Mouse (Mus musculus): ENCODE results near the gene Gpsm2.
A peak's percentile ranks its signal among the peaks of the same experiment; 100 is the strongest.

Gpsm2 gene

DNA sequence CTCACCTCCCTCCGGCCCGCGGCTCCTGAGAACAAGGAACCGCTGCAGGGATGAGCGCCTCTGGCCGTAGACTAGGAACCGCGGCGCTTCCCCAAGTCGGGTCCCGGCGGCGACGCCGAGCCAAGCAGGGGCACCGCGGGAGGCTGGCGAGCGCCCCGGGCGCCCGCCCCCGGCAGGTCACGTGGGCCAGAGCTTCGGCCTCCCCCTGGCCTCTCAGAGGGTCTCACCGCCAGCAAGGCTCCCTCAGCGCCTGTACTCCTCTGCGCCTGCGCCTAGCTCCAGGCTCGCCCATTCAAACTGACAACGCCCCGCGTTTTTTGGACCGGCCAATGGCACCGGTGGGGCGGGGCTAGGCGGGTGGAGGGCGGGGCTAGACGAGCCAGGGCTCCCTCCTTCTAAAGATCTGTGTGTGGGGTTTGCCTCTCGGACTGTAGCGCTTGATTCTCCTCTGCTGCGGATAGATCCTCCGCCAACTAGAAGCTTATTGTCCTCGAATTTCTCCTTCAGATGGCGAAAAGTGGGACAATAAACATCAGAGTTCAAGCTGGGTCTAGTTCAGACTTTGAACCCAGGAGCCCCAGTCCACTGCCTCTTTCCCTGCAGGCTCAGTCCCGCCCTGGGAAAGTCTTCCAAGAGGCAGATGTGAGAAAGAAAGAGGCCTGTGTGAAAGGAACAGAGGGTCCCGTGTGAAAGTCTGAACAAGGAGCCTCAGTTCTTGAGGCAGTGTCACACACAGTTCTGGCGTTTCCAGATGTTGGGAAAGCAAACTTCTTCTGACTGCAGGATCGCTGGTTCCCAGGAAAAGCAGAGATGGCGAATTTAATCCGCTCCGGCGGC, at the start of gene Gpsm2:
Gene Gpsm2 (minus strand): TSS at position 274 of the 837 bp plus-strand sequence.
- DNase-seq (ENCODE audit: low read depth, low spot score) = peak; percentile 98

DNA sequence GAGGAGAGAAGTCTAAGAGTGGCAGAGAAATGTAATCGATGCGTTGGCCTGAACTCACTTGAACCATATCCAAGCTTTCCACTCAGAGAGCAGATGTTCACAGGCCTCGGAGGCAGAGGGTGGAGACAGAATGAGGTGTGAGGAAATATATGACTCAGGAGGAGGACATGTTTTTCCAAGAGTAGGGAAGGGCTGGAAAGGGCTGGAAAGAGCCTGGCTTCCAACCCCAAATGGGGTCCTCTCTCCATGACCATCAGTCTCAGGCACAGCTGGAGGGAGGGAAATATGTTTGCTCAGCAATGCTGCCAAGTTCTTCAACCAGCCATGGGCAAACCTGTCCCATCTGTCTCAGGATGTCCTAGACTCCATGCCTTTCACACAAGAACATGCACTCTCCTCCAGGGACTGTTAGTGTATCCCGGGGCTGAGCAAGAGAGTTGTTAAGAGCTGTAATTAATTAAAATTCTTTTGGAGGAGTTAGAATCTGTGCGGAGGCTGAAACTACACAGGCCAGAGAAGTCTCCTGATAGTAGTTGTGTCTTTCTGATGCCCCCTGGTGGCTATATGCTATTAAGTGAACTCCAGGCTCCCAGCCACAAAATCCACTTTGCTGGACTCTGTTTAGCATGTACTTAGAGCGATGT, 48.7 kb upstream of the Gpsm2 start:
- peak; percentile 82 for DNase-seq (ENCODE audit: low read depth, low spot score)

DNA sequence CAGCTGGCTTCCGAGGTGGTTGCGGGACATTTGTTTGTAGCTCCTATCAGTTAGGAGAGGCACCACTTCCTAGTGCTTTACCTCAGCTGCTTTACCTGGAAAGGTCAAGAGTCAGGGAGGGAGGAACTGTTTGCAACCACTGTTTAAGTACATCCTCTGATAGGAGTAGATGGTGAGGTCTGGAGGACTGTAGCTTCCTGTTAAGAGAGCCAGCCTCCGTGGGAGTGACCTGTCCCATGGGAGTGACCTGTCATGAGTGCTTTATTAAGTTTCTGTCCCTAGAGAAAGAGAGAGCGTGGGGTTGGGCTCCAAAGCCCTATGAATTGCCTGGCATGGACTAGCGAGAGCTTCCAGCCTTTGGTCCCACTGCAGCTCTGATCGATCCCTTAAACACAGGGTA, 47.4 kb upstream of the Gpsm2 start:
- DNase-seq (ENCODE audit: low read depth, low spot score) = no peak

DNA sequence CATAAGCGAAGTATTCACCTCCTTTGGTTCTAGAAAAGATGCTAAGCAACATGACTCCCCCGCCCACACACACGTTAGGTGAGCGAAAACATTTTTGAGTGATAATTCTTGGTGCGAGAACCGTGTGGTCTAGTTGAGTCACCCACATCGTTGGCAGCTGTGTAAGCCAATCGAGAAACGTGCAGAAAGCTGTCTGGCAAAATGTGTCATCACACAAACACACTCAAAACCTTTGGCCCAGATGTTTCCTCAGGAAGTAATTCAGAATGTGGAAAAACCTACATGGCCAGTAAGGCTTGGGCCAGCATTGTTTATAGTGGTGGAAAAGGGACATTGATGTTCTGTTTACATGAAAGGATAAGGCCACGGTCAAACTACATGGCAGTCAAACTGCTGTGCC, 45.3 kb upstream of the Gpsm2 start:
- DNase-seq (ENCODE audit: low read depth, low spot score) = no peak

DNA sequence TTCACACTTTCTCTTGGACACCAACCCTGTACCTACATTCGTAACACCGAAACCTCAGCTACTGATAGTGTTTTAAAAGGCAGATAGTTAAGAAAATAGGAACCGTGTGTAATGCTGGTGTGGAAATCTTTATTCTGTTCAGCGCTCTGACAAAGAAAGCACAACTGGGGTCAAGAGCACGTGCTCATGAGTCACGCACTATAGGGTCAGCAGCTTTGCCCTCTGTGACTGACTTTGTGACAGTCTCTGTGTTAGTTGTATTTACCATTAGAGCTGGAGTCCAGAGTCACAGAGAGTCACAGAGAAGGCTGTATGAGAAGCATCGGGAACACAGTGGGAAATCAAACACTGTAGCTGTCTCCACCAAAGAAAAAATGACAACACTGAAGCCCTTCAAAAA, 44.8 kb upstream of the Gpsm2 start:
- DNase-seq (ENCODE audit: low read depth, low spot score) = no peak

DNA sequence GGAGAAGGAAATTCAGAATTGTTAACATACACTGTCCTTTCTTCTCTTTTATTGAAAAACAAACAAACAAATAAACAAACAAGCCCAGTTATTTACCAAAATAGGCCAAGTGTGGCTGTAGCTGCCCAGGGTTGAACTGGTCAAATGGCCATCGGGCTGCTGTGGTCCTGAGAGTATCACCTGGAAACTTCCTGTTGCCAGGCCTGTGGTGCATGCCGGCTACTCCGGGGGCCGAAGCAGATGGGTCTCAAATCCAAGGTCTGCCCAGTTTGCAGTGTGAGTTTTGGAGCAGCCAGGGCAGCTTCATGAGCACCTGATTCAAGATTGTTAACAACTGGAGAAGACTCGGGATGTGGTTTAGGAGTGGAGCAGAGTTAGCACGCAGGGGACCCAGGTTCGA, 43.4 kb upstream of the Gpsm2 start:
- DNase-seq (ENCODE audit: low read depth, low spot score) = no peak

DNA sequence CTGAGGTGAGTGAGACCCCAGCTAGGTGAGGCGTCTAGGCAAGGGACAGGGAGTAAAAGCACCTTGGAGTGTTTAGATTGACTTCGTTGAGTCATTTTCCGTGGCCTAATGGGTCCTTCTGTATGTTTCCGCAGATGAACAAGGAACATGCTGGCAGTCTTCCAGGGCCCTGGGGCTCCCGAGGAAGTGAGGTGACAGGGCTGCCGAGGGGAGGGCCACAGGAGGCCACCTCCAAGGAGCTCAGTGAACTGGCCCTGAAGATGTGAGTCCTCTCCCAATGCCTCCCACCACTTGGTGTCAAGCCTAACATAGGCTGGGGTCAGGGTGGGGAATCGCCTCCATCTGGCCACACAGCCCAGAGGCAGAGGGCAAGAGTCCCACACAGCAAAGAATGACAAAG, 42.9 kb upstream of the Gpsm2 start:
- DNase-seq (ENCODE audit: low read depth, low spot score) = no peak

DNA sequence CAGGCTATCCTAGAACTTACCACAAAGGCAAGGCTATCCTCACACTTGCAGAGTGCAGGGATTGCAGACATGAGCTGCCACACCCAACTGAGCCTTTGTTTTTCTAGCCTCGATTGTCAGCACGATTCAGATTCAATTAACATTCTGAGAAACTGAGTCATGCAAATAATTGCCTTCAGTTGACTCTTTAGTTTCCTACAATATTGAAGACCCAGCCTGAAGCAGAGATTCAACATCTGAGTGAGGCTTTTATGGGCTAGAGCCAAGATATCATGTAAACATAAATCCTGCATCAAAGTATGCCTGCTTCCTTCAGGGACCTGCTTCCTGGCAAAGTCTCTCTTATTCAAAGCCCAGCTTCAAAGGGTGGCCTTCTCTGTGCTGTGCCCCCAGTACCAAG, 41.6 kb upstream of the Gpsm2 start:
- no peak for DNase-seq (ENCODE audit: low read depth, low spot score)

DNA sequence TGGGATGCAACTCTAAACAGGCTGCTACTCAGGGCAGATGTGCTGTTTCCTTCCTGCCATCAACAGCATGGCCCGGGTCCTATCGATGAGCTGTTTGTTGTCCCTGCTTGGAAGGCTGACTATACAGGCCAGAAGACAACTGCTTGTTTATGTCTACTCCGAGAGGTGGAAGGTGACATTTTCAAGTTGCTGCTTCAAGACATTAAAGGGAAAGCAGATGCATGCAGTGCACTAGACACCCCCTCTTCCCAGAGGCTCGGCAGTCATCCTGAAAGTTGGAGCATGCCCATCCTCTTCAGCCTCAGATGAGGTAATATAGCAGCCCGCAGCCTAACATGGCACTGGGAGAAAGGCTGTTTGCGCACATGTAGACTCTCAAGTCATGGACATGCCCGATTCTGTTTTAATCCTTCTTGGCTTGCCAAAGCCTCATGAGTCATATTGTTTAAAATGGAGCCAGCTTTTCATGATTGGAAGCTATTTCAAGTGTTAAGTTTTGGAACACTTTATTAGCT, 40.5 kb upstream of the Gpsm2 start:
- no peak for DNase-seq (ENCODE audit: low read depth, low spot score)

DNA sequence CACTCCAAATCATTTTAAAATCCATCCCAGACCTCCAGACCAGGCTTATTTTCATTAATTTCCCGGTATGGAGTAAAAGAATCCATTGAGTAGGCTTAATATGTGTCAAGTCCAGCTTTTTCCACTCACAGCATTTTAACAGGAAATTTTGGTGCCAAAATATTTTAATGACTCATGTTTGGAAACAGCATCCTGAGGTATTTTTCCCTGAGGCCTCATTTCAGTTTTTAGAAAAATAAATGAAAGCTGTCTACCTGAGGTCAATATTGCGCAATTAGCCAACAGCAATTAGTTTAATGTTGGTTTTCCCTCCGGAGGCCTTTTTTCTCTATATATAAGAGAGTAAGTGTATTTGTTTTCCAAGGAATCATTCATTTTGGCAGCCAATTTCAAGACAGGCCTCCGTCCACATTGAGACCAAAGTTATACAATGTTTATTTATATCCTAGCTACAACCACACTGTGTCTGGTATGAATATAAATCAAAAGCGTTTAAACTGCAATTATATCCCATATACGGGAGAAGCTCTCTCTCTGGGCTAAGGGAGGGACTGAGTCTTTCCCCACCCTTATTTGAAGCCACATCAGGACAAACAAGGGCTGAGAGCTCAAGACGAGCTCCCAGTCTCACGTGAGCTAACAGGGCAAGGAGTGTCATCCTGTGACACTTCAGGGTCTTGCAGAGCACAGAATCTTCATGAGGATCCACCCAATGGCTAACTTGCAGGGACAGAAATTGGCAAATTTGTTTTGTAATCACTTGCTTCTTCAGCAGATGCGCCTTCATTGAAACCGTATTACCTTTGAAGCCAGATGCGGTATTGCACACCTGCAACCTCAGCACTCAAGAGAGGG, 37.7 kb upstream of the Gpsm2 start:
- DNase-seq (ENCODE audit: low read depth, low spot score) = no peak

DNA sequence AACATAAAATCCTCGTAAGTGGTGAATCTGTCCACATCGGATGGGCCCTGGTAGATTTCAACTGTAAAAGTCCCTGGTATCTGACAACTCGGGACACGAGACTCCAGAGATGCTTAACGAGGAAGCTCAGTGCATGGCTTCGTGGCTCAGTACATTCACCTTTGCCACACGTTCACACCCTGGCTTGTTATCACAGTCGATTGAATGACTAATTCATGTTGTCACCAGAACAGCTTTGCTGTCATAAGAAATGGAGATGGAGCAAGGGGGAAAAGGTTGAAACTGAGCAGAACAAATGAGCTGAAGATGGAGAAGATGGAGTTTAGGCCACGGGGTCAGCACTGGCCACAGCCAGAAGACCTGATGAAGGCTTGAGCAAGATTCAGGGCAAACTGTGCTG, 35.5 kb upstream of the Gpsm2 start:
- no peak for DNase-seq (ENCODE audit: low read depth, low spot score)

DNA sequence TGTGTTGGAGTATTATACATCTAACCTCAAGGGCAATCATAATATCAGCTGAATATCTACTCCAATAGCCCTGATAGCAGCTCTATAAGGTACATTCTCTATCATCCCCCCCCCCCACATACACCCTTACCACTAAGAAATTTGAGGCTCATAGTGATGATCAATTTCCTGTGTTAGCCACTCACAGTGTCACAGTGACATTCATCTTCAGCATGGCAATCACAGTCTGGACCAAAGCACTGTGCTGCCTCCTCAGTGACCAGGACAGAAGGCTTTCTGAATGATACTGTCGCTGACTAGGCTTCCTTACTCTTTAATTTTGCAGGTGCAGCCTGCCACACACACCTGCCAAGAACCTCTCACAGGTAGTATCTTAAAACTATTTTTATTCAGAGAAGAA, 34.0 kb upstream of the Gpsm2 start:
- no peak for DNase-seq (ENCODE audit: low read depth, low spot score)

DNA sequence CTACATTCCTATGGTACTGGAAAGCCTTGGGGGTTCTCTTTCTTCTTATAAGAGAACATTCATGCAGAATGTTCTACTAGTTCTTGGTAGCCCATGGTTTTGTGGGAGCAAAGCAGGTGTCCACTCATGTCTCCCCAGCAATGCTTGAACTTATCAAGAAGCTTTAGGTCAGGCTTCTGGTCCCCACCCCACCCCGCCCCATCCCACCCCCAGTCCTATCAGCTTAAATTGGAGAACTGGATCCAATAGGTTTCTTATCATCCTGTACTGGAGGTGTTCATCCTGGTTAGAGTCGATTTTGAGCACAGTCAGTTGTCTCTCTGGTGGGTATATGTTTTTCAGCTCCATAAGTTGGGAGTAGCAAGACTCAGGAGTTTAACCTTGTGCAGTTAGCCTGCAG, 33.4 kb upstream of the Gpsm2 start:
- DNase-seq (ENCODE audit: low read depth, low spot score) = no peak

DNA sequence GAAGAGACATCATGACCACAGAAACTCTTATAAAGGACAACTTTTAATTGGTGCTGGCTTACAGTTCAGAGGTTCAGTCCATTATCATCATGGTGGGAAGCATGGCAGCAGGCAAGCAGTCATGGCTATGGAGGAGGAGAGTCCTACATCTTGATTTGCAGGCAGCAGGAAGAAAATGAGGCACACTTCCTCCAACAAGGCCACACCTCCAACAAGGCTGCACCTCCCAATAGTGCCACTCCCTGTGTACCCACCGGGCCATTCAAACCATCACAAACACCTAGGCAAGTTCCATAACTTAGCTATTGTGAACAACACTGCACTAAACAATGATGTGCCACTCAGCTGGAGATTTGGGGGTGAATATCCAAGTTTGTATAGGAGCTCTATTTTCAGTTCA, 32.4 kb upstream of the Gpsm2 start:
- DNase-seq (ENCODE audit: low read depth, low spot score) = no peak

DNA sequence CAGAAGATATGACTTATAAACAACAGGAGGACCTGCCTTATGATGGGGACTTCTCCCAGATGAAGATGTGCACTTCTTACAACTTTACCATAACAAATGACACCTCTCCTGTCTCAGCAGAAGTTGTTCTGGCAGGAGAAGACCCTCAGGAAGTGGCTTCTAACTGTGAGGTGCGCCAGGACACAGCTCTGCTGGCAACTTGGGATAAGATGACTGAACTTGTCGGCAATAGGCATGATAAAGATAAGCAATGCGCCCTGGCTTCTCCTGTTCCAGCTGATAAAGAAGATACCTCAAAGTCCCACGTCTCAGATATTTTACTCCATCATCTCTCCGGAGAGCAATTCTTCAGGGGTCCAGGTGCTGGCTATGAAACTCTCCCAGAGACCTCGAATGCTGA, 29.6 kb upstream of the Gpsm2 start:
- DNase-seq (ENCODE audit: low read depth, low spot score) = no peak

DNA sequence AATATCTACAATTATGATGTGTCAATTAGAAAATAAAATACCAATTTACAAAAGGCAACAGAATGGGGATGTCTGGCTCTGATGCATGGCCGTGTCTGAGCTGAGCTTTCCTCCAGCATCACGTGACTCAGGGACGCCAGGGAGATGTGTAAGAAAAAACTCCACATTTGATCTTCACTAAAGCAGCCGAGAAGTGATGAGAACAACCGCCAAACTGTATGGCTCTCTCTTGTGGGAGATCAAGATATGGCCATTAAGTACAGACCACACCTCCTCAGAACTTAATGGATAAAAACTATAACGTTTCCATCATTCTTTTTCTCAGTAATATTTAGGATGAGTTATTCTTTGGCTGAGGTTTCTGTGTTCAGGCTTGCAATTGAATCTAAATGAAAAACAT, 29.0 kb upstream of the Gpsm2 start:
- DNase-seq (ENCODE audit: low read depth, low spot score) = peak; percentile 17

DNA sequence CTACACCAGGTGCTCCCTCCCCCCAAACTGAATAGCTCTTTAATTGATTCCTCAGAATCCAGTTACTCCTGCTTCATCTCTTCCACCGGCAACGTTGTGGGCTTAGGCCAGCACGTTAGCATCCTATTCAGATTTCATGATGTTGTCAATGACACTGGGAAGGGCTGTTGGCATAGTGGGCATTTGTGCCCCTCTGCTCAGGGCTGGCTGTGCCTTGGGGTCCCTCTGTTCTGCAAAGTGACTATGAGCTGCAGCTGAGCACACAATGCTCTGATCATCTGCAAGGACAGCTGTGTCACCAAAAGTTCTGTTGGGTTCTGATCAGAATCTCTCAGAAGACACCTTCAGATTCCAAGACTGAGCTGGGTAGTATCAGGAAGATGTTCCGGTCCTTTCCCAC, 22.0 kb upstream of the Gpsm2 start:
- DNase-seq (ENCODE audit: low read depth, low spot score) = no peak

DNA sequence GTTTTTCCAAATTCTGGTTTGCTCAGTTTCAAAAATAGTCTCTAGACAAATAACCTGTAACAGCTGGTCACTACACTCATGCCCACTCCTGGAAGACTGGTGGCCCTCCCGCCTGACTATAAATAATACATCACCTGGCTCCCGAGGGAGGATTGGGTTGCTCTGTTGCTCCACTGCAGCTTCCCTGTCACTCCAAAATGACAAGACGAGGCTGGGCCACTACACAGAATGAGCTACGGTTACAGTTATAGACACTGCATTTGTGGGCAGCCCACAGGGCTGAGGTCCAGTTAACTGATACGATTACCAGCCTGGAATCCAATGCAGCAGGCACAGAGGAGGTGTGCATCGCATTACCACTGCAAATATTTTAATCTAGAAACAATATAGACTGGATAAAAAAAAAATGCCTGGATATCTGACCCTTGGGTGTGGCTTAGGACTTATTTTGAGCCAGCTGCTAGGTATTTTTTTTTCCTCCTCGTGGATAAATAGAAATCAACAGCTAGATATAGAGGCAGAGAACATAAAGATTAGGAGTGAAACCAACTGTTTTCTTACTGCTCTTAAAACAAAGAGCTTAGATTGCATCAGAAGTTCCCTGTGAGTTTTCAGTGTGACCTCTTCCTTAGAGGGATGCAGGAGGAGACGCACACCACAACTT, 17.1 kb upstream of the Gpsm2 start, which contains the start of gene Aknad1:
Gene Aknad1 (plus strand): TSS at position 614 of the 664 bp plus-strand sequence.
- no peak for DNase-seq (ENCODE audit: low read depth, low spot score)

DNA sequence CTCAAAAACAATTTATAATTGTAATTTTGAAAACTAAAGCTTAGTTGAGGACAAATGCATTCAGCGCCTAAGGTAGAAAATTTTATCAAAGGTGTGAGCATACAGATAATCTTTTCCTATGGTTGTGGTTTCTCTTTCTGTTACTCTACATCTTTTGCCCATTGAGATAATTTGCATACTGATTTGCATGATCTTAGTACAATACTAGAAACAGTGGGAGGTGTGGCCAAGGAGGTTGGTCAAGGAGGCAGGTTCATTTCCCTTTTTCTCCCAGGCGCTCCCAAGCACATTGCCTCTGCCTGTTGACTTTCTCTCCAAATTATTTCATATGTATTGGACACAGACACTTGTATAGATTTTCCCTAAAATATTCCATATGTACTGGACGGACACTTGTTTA, 15.7 kb upstream of the Gpsm2 start:
- no peak for DNase-seq (ENCODE audit: low read depth, low spot score)

DNA sequence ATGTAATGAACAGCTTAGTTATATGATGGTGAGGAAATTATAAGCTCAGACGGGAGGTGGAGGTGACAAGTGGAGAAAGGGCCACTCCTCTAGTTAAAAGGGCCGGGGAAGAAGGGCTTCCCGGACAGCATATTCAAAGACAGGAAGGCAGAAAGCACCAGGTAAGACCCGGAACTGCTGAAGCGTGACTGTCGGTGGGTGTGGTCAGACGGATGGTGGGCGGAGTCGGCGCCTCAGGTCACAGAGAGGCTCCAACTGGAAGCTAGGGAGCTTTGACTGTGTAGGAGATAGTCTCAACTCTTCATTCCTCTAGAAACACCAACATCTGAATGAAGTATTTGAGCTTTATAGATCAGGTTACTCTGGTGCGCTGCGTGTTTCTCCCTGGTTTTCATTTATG, 8.2 kb upstream of the Gpsm2 start:
- DNase-seq (ENCODE audit: low read depth, low spot score) = no peak

DNA sequence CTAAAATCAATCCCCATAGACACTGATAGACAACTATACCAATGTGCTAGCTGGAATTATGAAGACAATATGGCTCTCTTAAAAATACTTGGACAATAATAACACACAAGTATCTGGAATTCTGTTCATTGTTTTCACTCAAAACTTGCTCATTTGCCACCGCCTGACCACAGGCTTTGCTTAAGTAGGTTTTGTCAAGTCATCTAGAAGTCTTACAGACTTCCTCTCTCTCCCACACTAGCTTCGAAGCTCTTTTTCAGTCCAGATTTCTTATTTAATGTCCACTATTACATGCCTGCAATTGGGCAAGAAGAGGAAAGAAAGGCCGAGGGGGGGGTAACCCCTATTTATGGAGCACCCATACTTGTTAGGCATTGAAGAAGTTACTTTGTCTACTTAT, 5.7 kb upstream of the Gpsm2 start:
- DNase-seq (ENCODE audit: low read depth, low spot score) = no peak

DNA sequence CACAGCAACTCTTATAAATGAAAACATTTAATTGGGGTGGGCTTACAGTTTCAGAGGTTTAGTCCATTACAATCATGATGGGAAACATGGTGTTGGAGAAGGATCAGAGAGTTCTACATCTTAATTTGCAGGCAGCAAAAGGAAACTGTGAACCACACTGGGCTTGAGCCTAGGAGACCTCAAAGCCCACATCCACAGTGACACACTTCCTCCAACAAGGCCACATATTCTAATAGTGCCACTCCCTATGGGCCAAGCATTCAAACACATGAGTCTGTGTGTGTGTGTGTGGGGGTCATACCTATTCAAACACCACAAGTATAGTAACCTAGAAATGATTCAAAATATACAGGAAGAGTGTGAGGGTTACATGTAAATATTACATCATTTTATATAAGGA, 5.2 kb upstream of the Gpsm2 start:
- no peak for DNase-seq (ENCODE audit: low read depth, low spot score)
